Mouse (Mus musculus): ENCODE data around the gene Ctnnb1.

Gene Ctnnb1

GRCm38 (mm10) chr9:120986255-120986654, 57.2 kb downstream of the Ctnnb1 start:
- in situ Hi-C loops (cut with MboI; ENCODE audit: low pct_unique_long_range_greater_than_20kb in 1 of 2, low sequenced_read_pairs in 2 of 2, unreplicated experiment in 1 of 2), result no loop called here

GRCm38 (mm10) chr9:120986994-120987393, 58.0 kb downstream of the Ctnnb1 start:
- in situ Hi-C loops (cut with MboI; ENCODE audit: low pct_unique_long_range_greater_than_20kb in 1 of 2, low sequenced_read_pairs in 2 of 2, unreplicated experiment in 1 of 2), result no loop called here

- in situ Hi-C loops (cut with MboI; ENCODE audit: low pct_unique_long_range_greater_than_20kb in 1 of 2, low sequenced_read_pairs in 2 of 2, unreplicated experiment in 1 of 2), result no loop called here
These were observed 59.1 kb downstream of the Ctnnb1 start for GRCm38 (mm10) chr9:120988088-120988487.

- in situ Hi-C loops (cut with MboI; ENCODE audit: low pct_unique_long_range_greater_than_20kb in 1 of 2, low sequenced_read_pairs in 2 of 2, unreplicated experiment in 1 of 2), result no loop called here
These were observed 61.0 kb downstream of the Ctnnb1 start for GRCm38 (mm10) chr9:120989806-120990700.

- in situ Hi-C loops (cut with MboI; ENCODE audit: low pct_unique_long_range_greater_than_20kb in 1 of 2, low sequenced_read_pairs in 2 of 2, unreplicated experiment in 1 of 2), result no loop called here
These were observed 62.8 kb downstream of the Ctnnb1 start for GRCm38 (mm10) chr9:120991801-120992200.

GRCm38 (mm10) chr9:120993004-120993403, 64.0 kb downstream of the Ctnnb1 start:
- in situ Hi-C loops (cut with MboI; ENCODE audit: low pct_unique_long_range_greater_than_20kb in 1 of 2, low sequenced_read_pairs in 2 of 2, unreplicated experiment in 1 of 2), result no loop called here

GRCm38 (mm10) chr9:120994223-120995155, 65.5 kb downstream of the Ctnnb1 start:
- in situ Hi-C loops (cut with MboI; ENCODE audit: low pct_unique_long_range_greater_than_20kb in 1 of 2, low sequenced_read_pairs in 2 of 2, unreplicated experiment in 1 of 2), result no loop called here

- in situ Hi-C loops (cut with MboI; ENCODE audit: low pct_unique_long_range_greater_than_20kb in 1 of 2, low sequenced_read_pairs in 2 of 2, unreplicated experiment in 1 of 2), result no loop called here
These were observed 69.7 kb downstream of the Ctnnb1 start for GRCm38 (mm10) chr9:120998696-120999095.

- in situ Hi-C loops (cut with MboI; ENCODE audit: low pct_unique_long_range_greater_than_20kb in 1 of 2, low sequenced_read_pairs in 2 of 2, unreplicated experiment in 1 of 2), result no loop called here
These were observed 71.8 kb downstream of the Ctnnb1 start for GRCm38 (mm10) chr9:121000641-121001320.

- in situ Hi-C loops (cut with MboI; ENCODE audit: low pct_unique_long_range_greater_than_20kb in 1 of 2, low sequenced_read_pairs in 2 of 2, unreplicated experiment in 1 of 2), result no loop called here
These were observed 72.9 kb downstream of the Ctnnb1 start for GRCm38 (mm10) chr9:121001681-121002540.

GRCm38 (mm10) chr9:121005961-121006360, 76.9 kb downstream of the Ctnnb1 start:
- in situ Hi-C loops (cut with MboI; ENCODE audit: low pct_unique_long_range_greater_than_20kb in 1 of 2, low sequenced_read_pairs in 2 of 2, unreplicated experiment in 1 of 2), result no loop called here

Measured in mouse embryonic stem cell (cell line).